1 mouse cellular context compared by ENCODE assay signal in the genomic region with DNA sequence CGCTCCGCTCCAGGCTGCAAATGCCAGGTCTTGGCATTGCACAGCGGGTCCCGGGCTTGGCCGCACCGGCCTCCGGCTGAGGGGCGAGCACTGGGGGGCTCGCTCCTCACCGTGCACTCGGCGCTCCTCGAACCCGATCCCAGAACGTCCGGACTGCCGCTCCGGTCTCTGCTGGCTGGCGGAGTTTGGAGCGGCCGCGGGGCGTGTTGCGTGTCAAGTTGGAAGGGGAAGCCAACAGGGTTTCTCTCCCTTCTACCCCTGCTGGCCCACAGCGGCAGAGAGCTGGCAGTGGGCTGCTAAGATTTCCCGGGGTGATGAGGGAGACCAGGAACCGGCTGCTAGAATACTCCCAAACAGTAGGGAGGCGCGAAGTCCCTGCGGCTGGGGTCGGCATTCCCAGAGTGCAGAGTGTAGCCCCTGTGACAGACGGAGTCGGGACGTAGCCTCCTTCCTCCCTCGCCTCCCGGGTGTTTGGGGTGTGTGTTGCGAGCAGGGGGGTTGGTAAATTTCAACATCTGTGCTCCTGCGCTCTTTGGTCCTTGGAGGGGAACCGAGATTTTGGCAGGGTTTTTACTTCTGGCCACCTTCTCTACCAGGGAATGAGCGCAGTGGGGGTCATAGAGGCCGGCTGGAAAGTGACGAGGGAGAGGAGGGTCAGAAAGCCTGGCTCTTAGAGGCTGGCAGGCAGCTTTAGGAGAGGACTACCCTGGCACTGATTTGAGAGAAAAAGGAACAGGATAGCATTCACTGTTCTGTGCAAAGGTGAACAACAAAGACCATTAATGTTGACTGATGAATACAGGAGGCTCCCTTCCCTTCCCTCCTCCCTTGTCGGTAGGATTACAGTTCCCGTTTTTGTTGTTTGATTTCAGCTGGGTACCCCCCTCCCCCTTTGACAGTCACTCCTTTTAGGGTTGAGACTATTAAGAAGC.
TF ChIP-seq lines count a peak whose summit lies in the region.

No protein-coding gene starts in this region.

TF ChIP-seq in MEL, 35 proteins besides CTCF, POLR2A, EP300 and RAD21:
- TF ChIP-seq ZKSCAN1 (IDR thresholded peaks at IDR 0.05; ENCODE audit: low read depth, low read length) = no peak
- no peak for TF ChIP-seq MYB (IDR thresholded peaks at IDR 0.05; ENCODE audit: low read depth, low read length)
- no peak for TF ChIP-seq MAFK (IDR thresholded peaks at IDR 0.05; ENCODE audit: borderline replicate concordance, low read depth, low read length)
- no peak for TF ChIP-seq GATA1 (IDR thresholded peaks at IDR 0.05; ENCODE audit: low read depth, low read length)
- no peak for TF ChIP-seq NRF1 (IDR thresholded peaks at IDR 0.05; ENCODE audit: insufficient read depth, low read depth, low read length, poor library complexity, severe bottlenecking)
- no peak for TF ChIP-seq RCOR1 (IDR thresholded peaks at IDR 0.05; ENCODE audit: low read depth, low read length)
